Mouse (Mus musculus): ENCODE data around the gene Rbbp5.
A peak's percentile ranks its signal among the peaks of the same experiment; 100 is the strongest.

The Rbbp5 gene

GRCm38 (mm10) chr1:132500535-132500934 is 23.4 kb downstream of the Rbbp5 start:
- no peak for DNase-seq (ENCODE audit: low spot score)

DNA sequence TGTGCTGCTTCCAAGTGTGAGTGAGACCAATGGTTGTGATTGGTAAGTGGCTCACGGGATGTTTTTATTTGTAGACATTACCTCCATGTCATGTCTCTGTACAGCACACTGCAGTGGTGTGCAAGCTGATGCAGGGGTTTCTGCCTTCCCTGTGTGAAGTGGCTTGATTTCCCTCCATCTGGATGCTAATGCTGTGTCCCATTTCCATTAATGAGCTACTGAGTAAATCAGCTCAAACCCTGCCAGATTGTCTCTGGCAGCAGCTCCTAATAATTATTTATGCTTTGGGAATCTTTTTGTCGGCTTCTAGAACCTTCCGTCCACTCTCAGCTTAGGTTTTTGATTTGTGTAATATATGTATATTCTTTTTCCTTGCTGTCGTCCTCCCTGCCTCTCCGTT is 28.0 kb downstream of the Rbbp5 start:
- DNase-seq (ENCODE audit: low spot score), result no peak

GRCm38 (mm10) chr1:132506058-132506457 is 28.9 kb downstream of the Rbbp5 start, which contains the start of gene Tmem81:
TSS of gene Tmem81 (plus strand) at chr1:132506230.
- no peak for DNase-seq (ENCODE audit: low spot score)

GRCm38 (mm10) chr1:132506656-132507055 is 29.5 kb downstream of the Rbbp5 start:
- no peak for DNase-seq (ENCODE audit: low spot score)

DNA sequence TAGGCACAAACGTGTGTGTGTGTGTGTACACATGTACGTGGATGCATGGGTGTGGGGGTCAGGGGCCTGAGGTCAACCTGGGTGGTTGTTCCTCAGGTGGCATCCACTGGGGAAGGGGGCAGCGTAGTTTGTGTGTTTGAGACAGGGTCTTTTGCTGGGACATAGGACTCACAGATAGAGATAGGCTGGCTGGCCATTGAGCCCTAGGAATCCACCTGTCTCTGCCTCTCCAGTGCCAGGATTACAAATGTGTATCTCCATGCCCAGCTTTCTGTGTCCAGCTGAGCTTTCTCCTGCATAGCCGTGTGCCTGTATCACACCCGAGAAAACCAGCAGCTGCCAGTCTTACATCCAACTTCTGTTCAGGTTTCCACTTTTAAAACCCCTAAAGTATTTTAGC is 32.6 kb downstream of the Rbbp5 start:
- no peak for DNase-seq (ENCODE audit: low spot score)

DNA sequence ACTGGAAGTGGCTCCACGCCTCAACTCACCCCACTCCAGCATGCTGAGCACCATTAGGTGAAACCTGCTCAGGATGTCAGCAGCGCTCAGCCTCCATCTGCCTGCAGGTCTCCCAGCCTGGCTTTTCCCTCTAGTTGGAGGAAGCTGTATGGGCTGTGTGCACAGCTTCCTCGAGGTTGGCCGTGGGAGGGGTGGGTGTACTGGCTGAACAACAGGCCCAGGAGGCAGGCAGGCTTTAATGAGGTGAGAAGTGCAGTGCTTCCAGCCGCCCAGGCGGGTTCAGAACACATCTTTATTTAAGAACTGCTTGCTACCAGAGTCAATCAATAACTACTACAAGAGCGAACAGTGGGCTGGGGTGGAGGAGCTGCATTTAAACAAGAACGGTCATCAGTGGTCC is 34.4 kb downstream of the Rbbp5 start:
- DNase-seq (ENCODE audit: low spot score), result no peak

GRCm38 (mm10) chr1:132512106-132512505 is 34.9 kb downstream of the Rbbp5 start:
- DNase-seq (ENCODE audit: low spot score), result no peak

- no peak for DNase-seq (ENCODE audit: low spot score)
Measured at GRCm38 (mm10) chr1:132515339-132515738, 38.2 kb downstream of the Rbbp5 start.

GRCm38 (mm10) chr1:132516776-132517175 is 39.6 kb downstream of the Rbbp5 start:
- DNase-seq (ENCODE audit: low spot score), result no peak

DNA sequence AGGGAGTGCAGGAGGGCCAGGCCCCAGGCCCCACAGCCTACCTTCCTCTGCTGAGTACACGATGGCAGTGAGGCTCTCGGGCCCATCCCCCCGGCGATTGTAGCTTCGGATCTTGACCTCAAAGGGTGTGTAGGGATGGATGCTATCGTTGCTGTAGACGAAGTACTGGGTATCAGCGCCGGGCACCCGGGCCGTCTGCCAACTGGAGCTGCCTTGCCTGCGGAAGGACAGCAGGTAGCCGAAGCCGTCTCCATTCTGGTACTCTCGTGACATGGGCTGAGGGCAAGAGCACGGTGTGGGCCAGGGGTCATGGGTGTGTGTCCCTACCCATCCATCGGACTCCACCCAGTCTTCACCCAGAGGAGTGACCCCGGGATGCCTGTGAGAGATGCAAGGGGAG is 41.5 kb downstream of the Rbbp5 start:
- DNase-seq (ENCODE audit: low spot score), result no peak

GRCm38 (mm10) chr1:132519734-132520133 is 42.6 kb downstream of the Rbbp5 start:
- no peak for DNase-seq (ENCODE audit: low spot score)

GRCm38 (mm10) chr1:132520764-132521163 is 43.6 kb downstream of the Rbbp5 start:
- peak; percentile 58 for DNase-seq (ENCODE audit: low spot score)

GRCm38 (mm10) chr1:132523048-132523447 is 45.9 kb downstream of the Rbbp5 start:
- DNase-seq (ENCODE audit: low spot score), result no peak

GRCm38 (mm10) chr1:132523920-132524319 is 46.8 kb downstream of the Rbbp5 start:
- DNase-seq (ENCODE audit: low spot score), result no peak

GRCm38 (mm10) chr1:132525832-132526231 is 48.7 kb downstream of the Rbbp5 start:
- peak; percentile 16 for DNase-seq (ENCODE audit: low spot score)

GRCm38 (mm10) chr1:132528071-132528470 is 50.9 kb downstream of the Rbbp5 start:
- DNase-seq (ENCODE audit: low spot score), result no peak

- no peak for DNase-seq (ENCODE audit: low spot score)
Measured at GRCm38 (mm10) chr1:132528647-132529334, 51.6 kb downstream of the Rbbp5 start.

GRCm38 (mm10) chr1:132530631-132531191 is 53.5 kb downstream of the Rbbp5 start:
- DNase-seq (ENCODE audit: low spot score), result no peak

GRCm38 (mm10) chr1:132532521-132532920 is 55.4 kb downstream of the Rbbp5 start:
- no peak for DNase-seq (ENCODE audit: low spot score)

DNA sequence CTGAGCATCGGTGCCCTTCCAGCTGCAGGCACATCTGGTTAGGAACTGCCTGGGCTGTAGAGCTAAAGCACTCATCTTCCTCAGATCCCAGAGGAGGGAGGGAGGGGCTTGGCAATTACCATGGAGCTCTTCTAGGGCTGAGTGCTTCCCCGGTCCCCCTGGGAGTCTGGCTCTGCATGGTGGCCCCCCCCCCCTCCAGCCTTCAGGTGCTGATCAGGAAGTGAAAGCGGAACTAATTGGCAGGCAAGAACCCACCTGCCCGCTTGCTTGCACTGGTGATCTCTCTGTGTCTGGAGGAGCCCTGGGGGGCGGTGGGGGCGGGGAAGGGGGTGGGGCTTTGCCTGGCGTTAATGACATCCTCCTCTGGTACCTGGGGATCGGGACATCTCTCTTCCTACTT is 56.7 kb downstream of the Rbbp5 start:
- DNase-seq (ENCODE audit: low spot score), result no peak

- DNase-seq (ENCODE audit: low spot score), result no peak
Measured at GRCm38 (mm10) chr1:132535541-132535940, 58.4 kb downstream of the Rbbp5 start.

DNA sequence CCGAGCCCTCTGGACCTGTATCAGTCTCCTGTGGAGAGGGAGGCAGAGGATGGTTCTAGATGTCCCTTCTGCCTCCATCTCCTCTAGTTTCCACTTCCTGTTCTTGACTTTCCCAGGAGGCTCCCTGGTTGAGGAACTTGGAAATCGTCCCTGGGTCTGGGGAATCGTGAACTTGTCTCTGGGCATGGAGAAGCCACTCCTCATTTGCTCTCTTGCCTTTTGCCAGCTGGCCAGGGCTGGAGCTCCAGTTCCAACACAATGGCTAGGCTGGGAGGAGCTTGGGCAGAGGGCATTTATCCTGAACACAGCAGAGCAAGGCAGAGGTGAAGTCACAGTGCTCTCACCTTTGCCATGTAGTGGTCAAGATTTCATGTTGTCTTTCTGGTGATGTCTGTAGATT is 59.3 kb downstream of the Rbbp5 start:
- no peak for DNase-seq (ENCODE audit: low spot score)

DNA sequence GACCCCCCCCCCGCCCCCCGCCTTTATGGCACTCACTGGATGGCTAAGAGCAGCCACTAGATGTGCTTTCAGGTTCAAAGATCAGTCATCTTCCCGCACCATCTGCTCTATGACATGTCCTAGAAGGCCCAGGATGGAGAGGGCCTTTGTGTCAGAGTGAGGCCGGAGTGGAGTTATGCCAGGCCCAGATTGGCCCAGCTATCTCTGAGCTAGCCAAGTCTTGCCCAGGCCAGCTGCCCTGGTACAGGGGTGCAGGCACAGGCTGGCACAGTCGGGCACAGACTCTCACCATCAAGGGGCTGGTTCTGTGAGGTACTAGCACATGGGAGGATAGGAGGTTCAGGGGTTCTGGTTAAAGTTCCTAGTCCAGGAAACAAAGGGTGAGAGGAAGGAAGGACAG is 60.6 kb downstream of the Rbbp5 start:
- DNase-seq (ENCODE audit: low spot score), result no peak

DNA sequence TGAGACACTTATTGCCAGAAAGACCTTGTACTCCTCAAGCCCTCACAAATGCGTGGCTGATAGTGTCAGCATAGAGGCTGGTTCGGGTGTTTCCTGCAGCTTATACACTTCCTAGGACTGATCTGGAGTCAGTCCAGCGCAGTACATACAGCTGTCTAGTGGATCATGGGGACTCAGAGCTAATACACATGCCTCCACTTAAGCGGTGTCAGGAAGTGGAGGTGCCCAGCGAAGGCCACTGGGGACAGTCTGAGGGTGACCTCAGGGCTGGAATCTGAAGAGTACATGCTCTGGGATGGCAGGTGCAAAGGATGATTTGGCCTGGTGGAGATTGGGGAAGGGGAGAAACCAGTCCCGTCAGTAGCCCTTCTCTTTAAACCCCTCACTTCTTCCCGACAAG is 63.5 kb downstream of the Rbbp5 start:
- DNase-seq (ENCODE audit: low spot score), result no peak
